Mouse (Mus musculus) kidney, postnatal 36 days (tissue): ENCODE results near the gene Cntrl.

Experiments
- DNase-seq, 2 experiments: peaks; one replicate each; pipeline ENCODE4 v3.0.0; 2021 to 2022; ENCODE audit warnings: mixed read lengths in 2 of 2

The Cntrl gene

GRCm38 (mm10) chr2:35109141-35109923 lies at the start of gene Cntrl:
Gene Cntrl, plus strand, starts transcription at chr2:35109492.
- DNase-seq = peak; percentile 95 to 99

- no peak for DNase-seq
Observed at GRCm38 (mm10) chr2:35060256-35060655, 49.0 kb upstream of the Cntrl start.

- DNase-seq = no peak
Observed at GRCm38 (mm10) chr2:35060897-35061296, 48.4 kb upstream of the Cntrl start.

- DNase-seq = no peak
Observed at GRCm38 (mm10) chr2:35061338-35061737, 48.0 kb upstream of the Cntrl start, which contains the start of gene Hc. Gene Hc, minus strand, starts transcription at chr2:35061438.

GRCm38 (mm10) chr2:35063333-35064030 lies 45.8 kb upstream of the Cntrl start:
- no peak for DNase-seq

- no peak for DNase-seq
Observed at GRCm38 (mm10) chr2:35066525-35067082, 42.7 kb upstream of the Cntrl start.

- no peak for DNase-seq
Observed at GRCm38 (mm10) chr2:35067117-35067516, 42.2 kb upstream of the Cntrl start.

GRCm38 (mm10) chr2:35069124-35069523 lies 40.2 kb upstream of the Cntrl start:
- DNase-seq = no peak

- DNase-seq = peak in 1 of 2 experiments; percentile 1
Observed at GRCm38 (mm10) chr2:35070275-35070674, 39.0 kb upstream of the Cntrl start.

GRCm38 (mm10) chr2:35072547-35072946 lies 36.7 kb upstream of the Cntrl start:
- no peak for DNase-seq

GRCm38 (mm10) chr2:35074328-35074727 lies 35.0 kb upstream of the Cntrl start:
- DNase-seq = no peak

- no peak for DNase-seq
Observed at GRCm38 (mm10) chr2:35079166-35079565, 30.1 kb upstream of the Cntrl start.

GRCm38 (mm10) chr2:35087418-35087817 lies 21.9 kb upstream of the Cntrl start:
- no peak for DNase-seq

GRCm38 (mm10) chr2:35100529-35100928 lies 8.8 kb upstream of the Cntrl start:
- DNase-seq = no peak

- no peak for DNase-seq
Observed at GRCm38 (mm10) chr2:35101443-35101842, 7.8 kb upstream of the Cntrl start, which contains the start of gene AI182371. Gene AI182371, minus strand, starts transcription at chr2:35101543.

GRCm38 (mm10) chr2:35102777-35103176 lies 6.5 kb upstream of the Cntrl start:
- no peak for DNase-seq

- DNase-seq = no peak
Observed at GRCm38 (mm10) chr2:35103558-35103957, 5.7 kb upstream of the Cntrl start.

- DNase-seq = no peak
Observed at GRCm38 (mm10) chr2:35104843-35105242, 4.4 kb upstream of the Cntrl start.

- DNase-seq = peak in 1 of 2 experiments; percentile 26
Observed at GRCm38 (mm10) chr2:35107984-35108635, 1.2 kb upstream of the Cntrl start.

- peak; percentile 60 to 61 for DNase-seq
Observed at GRCm38 (mm10) chr2:35108712-35109111, 580 bp upstream of the Cntrl start.

GRCm38 (mm10) chr2:35109924-35110304 lies 622 bp downstream of the Cntrl start:
- DNase-seq = no peak

GRCm38 (mm10) chr2:35110521-35110920 lies 1.2 kb downstream of the Cntrl start:
- no peak for DNase-seq

GRCm38 (mm10) chr2:35124716-35125115 lies 15.4 kb downstream of the Cntrl start:
- DNase-seq = peak in 1 of 2 experiments; percentile 11
